Mouse (Mus musculus) liver, adult 2 months (tissue): ENCODE measurements around the gene Creb5.

Experiments
- CTCF ChIP-seq: fragments of 200-500 bp; IDR thresholded peaks from 2 replicates; pipeline ENCODE4 v1.5.1; 2011; ENCODE audit warnings: low read depth, low read length, control low read depth
- POLR2A ChIP-seq: fragments of 200-500 bp; IDR thresholded peaks from 2 replicates; pipeline ENCODE4 v1.6.1; 2011; ENCODE audit warnings: low read length, control low read depth; ENCODE audit not compliant: insufficient read depth; ENCODE audit errors: extremely low read depth

GRCm38 (mm10) chr6:53580346-53580745 lies 293.3 kb downstream of the Creb5 start:
- TF ChIP-seq CTCF (no peak), POLR2A (no peak)
